Mouse (Mus musculus) natural killer cell, adult 2 months (primary cell): ENCODE measurements at regions not wholly inside any gene's neighbourhood (a gene's known extent, or its start where the extent isn't known, plus 50 kb on each side); places are given as distances from the start of the nearest gene placed in this dataset.

Experiments used
- DNase-seq, 2 experiments: peaks; one replicate each; pipeline ENCODE4 v3.0.0; 2022; ENCODE audit warnings: low spot score in 2 of 2

DNA sequence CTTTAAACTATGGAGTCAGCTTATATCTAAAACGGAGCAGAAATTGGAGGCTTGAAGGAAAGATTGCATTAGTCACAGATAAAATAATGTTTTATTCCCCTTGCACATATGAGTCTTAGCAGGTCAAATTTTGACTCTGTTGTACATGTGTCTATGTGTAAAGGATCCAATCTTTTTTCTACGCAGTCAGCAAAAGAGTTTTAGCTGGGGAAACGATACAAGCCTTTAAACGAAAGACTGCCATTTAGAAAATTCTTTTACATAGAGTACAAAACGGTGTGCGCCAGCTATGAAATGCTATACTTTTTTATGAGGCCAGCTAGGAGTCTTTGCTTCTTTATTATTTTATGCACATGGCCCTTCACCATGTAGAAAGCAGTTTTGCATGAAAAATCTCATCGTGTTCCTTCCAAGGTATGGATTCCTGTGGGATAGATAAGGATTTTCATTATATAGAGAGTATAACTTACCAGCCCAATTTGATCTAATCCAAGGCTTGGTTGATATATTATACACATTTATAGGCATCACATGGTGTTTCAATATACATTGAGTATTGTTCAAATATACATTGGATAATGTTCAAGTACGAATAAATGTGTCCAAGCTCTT lies 116.0 kb upstream of the Thumpd2 start:
- DNase-seq, result no peak

DNA sequence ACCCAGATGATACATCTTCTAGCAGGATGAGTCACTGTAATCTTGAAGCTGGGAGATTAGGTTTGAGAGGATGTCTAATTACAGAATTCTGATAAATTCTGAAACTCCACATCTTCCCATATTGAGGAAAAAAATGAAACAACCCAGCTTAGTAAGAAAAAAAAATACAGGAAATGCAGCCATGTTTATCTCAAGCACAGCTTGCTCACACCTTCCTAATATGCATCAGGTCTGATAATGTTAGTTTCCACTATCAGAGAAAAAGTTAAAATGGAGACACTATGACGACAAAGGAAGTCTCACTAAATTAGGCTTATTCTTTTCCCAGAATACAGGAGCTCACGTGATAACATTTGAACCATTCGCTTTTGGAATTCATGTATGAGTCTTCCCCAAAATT lies 111.4 kb upstream of the Thumpd2 start:
- no peak for DNase-seq

DNA sequence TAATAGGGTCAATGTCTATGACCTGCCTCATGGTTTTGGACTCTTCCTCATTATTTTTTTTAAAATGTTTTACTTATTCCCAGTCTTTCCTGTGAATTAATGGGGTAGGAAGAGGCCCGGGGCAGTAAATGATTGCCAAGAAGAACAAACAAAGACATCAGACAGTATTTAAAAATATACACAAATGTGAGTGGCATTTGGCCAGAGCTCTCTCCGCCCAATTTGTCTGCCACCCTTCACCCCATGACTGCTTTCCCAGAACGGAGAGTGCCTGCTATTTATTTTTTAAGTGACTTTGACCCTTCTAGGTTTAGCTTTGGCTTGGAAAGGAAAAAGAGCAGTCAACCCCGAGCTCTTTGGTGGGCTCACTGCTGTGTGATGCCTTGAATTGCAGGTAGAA lies 111.0 kb upstream of the Thumpd2 start:
- DNase-seq, result no peak

DNA sequence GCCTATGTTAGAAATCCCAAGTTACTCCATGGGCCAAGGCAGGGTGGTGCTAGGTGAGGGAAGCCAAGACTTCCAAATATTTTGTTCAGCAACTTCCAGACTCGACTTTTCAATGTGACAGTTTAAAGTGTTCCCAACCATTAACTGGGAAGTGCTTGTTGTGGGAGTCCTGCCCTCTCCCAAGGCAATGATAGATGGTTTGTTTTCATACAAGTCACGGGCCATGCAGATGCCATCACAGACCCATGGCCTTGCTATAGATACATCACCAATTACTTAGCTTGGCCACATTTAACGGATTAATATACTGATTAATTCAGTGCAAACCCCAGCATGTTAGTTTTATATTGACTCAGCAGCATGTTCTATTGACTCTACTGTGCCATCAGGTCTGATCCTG lies 108.1 kb upstream of the Thumpd2 start:
- no peak for DNase-seq

DNA sequence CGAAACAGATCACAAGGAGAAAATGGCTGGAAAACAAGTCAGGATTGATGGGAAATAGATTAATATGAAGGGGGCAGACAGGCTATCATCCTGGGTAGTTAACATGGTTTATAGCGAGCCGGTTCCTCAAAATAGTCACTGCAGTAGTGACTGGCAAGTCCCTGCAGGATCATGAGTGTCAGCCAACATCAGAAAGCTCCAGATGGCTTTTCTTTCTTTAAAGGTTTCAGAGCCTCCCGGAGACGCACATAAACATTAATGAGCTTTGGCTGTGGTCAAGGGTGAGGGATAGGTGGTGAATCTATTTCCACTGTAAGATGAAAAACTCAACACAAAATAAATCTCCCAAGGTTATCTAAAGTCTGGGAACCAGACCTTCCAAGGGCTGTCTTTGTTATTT lies 104.2 kb upstream of the Thumpd2 start:
- DNase-seq, result no peak

DNA sequence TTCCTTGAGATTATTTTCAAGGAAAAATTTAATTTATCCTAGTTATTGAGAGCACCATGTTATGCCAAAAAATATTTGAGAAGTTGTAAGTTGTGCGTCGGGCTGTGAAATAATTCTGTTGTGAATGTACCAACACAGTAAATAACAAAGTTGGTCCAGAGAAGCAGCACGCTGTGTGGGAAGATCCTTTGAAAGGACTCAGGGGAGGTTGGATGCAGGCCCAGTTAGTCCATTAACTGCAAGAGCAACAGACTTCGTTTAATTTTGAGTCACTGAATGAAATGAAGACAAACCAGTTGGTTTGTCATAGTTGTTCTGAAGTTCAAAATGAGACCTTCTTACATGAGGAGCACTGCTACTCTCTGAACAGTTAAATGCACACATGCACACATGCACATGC lies 85.8 kb upstream of the Thumpd2 start:
- DNase-seq, result no peak

DNA sequence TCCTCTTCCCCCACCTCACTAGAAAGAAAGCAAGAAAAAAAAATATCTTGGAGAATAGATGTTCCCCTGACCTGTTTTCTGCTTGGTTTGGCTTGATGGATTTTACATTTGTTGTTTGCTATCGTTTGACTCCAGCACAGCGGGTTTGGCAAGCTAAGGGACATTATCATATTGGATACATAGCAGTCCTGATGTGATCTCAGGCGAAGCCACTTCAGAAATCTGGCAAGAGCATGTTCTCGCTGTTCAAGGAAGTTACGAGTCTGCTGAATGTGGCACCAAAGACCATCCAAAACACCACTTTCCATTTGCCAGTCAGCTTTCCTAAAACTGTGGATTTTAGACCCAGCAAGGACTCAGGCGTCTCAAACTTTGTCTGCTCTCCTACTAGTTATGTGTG lies 69.8 kb upstream of the Thumpd2 start:
- no peak for DNase-seq

DNA sequence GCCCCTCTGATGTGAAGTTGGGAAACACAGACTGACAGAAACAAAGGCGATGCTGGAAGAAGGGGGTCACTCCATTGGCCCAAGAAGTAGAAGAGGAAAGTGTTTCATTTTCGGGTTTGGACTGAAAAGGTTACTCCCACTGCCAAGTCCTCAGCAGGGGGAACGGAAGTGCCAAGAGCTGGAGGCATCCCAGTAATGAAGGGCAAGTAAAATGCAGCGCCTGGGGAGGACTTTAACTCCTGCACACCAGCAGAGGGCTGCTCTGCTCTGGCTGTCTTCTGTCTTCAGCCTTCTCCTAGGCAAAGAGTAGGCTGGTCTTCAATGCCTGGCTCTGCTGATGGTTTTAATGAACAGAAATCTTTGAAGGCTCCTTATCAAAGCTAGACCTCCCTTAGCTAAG lies 68.3 kb upstream of the Thumpd2 start:
- DNase-seq, result no peak
